Mouse (Mus musculus) embryo, embryonic 11.5 days (tissue): ENCODE data around the gene Ociad2.
A peak's percentile ranks its signal among the peaks of the same experiment; 100 is the strongest.

Source experiments
- DNase-seq: peaks from one replicate; pipeline ENCODE4 v3.0.0-alpha.2; 2012; ENCODE audit warnings: low read depth, low spot score

The Ociad2 gene

DNA sequence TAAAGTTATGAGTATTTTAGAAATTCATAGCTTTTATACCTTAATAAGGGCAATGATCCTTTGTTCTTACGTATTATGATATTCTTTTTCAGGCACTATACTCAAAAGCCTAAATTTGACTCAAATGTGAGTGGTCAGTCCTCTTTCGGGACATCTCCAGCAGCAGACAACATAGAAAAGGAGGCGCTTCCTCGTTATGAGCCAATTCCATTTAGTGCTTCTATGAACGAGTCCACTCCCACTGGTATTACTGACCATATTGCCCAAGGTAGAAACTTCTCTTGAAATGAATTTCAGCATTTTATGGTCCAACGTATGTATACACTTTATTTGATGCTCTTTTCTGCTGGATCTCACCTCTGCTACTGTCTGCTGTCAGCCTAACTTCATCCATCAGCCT lies 34.3 kb downstream of the Ociad2 start:
- no peak for DNase-seq

DNA sequence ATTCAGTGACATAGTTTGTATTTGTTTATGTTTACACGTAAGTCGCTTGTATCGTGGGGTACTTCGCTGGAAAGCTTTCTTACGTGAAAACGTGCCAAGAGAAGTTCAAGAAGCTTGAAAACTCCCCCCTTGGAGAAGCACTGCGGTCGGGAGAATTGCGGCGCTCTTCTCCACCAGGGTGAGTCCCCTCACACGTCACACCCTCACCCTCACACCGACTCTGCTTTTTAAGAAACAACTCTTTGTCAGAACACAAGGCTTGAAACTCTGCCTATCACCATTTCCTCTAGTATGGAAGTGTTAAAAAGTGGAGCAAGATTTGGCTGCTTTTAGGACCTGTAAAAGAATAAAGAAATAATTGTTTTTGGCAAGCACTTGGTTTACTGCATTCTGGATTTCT lies 36.3 kb downstream of the Ociad2 start:
- DNase-seq: no peak

DNA sequence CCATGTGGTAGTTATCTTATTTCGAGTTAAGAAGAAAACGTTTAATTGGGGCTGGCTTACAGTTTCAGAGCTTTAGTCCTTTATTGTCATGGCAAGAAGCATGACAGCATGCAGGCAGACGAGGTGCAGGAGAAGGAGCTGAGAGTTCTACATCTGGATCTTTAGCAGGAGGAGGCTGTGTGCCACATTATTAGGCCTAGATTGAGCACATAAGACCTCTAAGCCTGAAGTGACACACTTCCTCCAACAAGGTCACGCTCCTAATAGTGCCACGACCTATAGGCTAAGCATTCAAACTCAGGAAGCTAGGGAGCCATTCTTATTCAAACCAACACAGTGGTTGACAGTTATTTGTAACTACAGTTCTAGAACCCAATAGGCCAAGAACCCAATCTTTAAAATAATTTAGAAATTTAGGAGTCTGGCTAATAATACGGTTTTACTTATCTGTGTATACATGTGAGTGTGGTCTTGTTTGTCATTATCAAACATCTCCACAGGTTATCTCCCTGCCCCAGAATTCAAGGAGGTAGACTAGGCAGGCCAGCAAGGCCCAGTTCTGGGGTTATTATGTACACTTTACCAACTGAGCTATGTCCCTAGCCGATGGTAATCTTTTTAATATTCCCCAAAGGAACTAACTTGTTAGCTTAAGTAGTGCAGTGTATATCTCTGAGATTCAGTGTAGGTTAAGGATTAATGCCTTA lies 39.1 kb downstream of the Ociad2 start:
- DNase-seq: no peak

DNA sequence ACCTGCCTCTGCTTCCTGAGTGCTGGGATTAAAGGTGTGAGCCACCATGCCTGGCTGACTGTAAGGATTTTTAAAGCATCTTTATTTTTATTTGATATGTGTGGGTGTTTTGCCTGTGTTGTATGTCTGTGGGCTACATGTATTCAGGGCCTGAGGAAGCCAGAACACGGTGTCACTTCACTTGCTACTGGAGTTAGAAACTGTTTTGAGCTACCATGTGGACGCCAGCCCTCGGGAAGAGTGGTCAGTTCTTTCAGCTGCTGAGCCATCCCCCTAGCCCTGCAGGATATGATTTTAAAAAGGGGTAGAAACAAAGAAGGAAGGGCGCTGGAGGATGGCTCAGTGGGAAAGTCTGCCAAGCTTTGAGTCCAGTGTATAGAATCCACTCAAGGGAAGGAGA lies 44.9 kb downstream of the Ociad2 start:
- no peak for DNase-seq

DNA sequence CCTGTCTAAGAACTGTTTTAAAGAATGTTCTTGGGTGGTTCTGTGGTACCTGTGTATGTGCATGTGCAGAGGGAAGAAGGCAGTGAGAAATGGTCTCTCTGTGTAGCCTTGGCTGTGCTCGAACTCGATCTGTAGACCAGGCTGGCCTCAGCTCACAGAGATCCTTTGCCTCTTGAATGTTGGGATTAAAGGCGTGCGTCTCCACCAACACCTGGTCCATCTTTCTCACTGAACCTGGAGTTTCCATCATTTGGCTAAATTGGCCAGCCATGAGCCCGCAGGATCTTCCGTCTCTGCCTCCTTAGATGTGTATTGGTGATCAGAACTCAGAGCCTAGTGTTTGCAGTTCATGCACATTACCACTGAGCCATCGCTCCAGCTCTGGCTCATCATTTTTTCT lies 45.8 kb downstream of the Ociad2 start:
- DNase-seq: no peak

DNA sequence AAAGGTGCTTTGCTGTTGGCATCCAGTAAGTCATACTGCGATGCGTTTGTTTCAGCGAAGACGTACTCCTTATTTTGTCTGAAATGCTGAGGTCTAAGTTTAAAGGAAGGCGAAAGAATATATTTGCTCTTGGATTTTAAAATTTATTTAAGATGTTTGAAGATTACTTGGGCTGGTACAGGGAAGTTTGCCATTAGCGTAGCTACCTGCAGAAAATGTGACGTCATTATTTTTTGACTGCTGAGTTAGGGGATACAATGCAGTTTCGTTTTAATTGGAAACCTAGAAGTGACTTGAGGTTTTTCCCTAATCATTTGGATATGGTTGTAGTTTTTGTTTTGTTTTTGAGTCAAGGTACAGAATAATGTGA lies 47.4 kb downstream of the Ociad2 start:
- DNase-seq: no peak

DNA sequence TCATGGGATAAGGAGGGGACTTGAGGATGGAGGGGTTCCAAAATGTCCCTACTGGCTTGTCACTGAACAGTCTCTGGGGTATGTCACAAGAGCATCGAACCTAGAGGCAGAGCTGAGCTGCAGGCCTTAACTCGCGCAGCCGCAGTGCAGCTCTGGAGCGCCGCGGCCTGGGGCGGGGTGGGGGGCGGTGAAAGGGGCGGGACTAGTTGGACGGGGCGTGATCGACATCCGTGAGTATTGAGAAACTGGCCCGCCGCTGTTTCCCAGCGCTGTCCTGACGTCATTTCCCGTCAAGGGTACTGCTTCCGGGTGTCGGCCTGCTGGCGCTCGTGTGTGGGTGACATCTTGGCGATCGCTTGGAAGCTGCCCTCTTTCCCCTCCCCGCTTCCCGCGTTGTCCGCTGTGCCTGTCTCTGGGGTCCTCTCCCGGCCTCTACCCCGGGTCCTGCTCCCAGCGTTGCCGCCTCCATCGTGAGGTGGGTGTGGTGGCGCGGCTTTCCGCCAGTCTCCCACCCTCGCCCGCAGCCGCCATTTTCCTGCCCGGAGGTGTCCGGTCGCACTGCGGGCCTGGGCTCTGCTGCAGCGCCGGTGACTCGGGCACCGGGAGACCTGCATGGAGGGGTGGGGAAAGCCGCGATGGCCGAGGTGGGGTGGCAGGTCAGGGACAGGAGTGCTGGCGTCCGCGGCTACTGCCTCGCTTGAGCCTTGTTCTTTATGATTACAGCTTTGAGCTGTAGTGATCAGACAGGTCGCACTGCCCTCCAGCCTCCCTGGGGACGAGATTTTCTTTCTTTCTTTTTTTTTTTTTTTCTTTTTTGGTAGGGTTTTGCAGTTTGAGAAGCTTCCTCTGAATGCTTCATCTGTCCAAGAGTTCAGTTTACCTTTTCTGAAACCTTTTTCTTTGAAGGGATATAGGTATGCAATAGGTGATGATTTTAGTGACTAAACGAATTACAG lies 48.0 kb downstream of the Ociad2 start, which contains the start of gene Ociad1:
Ociad1 (plus strand) TSS at position 283 of the 956 bp plus-strand sequence.
- peak; percentile 96 for DNase-seq

DNA sequence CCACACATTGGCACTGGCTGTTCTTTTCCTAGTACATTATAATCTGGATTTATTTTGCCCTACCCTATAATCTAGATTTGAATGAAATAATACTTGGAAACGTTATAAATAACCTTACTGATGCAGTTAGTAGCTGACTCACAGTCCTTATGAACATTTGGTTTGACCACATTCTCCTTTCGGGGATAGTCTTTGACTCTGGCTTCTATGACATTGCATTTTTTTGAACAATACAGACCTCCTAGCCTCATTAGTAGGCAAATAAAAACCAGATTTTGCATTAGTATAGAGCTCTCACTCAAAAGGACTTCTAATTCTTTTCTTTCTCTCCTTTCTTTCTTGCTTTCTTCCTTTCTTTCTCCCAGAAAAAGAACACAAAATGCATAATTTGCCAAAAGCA lies 50.9 kb downstream of the Ociad2 start:
- no peak for DNase-seq

DNA sequence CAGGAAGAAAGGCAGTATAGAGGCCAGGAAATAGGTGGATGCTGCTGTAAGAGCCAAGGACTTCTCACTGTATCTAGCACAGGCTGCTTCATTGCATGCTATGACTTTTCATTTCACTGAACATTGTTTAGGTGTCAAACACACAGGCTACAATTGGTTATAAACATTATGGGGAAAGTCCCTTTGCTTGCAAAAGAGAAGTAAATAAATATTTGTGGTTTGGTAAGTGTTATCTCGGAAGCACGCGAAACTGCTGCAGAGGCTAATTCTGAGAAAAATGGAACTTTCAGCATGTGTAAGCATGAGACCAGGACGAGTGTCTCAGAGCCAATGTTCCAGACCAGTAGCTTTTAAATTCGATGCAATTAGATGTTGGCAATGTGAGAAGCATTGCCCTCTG lies 54.2 kb downstream of the Ociad2 start:
- no peak for DNase-seq

DNA sequence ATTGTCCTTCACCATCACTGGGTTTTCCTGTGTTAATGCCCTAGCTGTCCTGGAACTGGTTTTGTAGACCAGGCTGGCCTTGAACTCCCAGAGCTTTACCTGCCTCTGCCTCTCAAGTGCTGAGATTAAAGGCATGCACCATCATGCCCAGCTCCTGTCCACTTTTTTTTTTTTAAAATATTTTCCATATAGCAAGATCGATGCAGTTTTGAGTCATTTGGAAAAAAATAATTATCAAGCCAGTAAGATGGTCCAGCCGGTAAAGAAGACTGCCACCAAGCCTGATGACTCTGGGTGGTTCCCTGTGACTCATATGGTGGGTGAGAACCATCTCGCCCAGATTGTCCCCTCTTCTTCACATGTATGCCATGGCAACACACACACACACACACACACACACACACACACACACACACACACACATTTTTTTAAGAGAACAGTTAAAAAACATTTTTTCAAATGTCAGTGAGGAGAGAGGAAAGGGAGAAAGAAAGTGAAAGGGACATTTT lies 55.3 kb downstream of the Ociad2 start:
- no peak for DNase-seq

DNA sequence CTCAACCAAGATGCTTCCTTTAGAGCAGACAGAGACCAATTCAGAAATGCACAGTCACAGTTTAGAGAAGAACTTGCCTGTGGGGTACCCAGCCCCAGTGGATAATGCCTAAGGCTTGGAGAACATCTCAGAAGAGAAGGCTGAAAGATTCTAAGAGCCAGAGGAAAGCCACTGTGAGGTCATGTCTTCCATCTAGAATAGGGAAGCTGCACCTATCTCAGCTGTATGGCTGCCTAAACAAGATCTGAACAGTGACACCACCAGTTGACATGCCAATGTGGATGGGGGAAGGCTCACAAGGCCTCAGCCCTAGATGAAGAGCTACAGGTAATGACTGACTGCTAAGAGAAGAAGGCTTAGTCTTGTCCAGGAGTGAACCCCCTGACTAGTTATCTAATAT lies 56.8 kb downstream of the Ociad2 start:
- no peak for DNase-seq

DNA sequence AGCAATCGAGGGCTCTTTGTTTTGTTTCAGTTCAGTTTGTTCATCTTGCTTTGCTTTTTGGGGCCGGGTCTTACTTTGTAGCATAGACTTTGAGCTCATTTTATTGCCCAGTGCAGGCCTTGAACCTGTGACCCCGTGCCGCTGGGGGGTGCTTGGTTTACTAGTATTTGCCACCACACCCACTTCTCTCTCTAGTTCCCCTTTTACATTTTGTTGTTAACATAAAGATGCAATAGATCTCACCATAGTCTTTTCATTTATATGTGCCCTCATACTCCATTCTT lies 60.3 kb downstream of the Ociad2 start:
- no peak for DNase-seq

DNA sequence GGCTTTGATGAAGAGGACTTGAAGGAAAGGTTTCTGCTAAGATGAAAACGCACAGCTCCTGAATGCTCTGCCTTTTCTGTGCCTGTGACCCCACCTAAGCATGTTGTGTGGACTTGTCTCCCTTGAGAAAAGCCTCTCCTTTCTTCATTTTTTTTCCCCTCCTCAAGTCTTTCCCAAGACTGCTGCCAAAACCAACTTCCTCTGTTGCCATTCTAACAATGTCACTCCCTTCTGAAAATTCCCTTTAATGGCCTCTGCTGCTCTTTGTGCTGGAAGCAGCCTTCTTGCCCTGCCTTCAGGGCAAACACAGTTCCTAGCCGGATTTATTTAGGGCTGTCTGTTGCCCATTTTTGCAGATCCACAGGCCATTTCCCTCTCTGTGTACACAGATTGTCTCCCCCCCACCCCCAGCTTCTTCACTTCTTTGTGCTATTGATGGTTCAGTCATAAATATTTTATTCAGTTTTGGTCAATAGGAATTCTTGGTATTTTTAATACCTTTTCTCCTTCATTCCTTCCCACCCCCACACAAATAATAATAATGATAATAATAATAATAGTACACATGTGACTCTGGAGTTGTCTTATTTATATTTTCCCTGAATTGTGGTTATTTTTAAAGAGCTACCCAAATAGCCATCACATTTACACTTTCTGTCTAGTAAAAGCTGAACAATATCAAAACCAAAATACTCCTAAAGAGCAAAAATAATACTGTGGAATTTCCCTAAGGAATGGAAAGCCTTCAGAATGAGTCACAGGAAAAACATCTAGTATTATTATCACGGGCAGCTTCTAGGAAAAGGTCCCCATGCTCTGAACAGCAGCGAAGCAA lies 60.9 kb downstream of the Ociad2 start:
- no peak for DNase-seq

DNA sequence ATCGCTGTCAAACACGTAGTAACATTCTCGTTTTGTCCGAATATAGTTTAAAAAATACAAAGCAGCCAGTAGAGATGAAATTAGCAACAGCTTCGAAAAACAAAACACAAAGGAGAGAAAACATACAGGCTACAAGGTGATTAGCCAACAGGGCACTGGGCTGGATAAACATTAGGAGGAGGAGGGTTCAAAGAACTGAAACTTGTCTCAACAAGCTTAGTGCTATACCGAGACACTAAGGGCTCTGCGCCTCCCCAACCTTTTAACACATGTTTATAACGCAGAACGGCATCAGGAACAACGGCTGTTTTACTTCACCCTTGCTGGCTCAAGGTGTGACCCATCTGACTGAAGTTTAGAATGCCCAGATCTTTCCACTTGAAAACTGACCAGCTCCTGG lies 61.6 kb downstream of the Ociad2 start:
- DNase-seq: no peak

DNA sequence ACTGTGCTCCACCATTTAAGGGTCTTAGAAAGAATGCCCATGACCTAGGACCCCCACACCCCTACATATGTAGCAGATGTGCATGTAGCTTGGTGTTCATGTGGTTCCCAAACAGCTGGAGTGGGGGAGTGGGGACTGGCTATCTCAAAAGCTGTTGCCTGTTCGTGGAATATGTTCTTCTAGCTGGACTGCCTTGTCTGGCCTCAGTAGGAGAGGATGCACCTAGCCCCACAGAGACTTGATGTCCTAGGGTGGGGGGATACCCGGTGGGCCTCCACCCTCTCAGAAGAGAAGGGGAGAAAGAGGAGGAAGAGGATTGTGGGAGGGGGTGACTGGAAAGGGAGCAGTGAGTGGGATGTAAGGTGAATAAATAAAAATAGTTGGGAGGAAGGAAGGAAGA lies 65.9 kb downstream of the Ociad2 start:
- DNase-seq: no peak

DNA sequence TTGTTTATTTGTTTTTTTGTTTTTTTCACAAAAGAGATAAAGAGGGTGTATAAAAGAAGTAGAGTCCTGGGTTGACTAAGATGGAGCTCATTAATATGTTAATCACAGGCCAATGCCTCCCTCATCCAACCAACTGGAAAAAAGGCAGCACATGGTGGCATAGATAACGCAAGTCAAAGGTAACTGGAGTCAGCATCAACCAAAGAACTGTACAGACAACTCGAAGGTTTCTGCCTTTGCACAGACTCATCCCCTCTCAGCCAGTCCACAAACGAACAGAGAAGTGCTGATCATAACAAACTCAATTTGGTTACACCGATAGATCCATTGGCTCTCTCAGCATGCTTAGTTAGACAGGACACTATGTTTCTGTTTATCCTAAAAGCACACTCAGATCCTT lies 67.7 kb downstream of the Ociad2 start:
- DNase-seq: no peak
